Mouse (Mus musculus) stomach, embryonic 15.5 days (tissue): ENCODE measurements around the gene Tmpo. TPM values are rescaled to one million over a fixed set of nuclear protein-coding genes. Genes with fewer than 3 reads are reported as not detected.
"Not testable (repeated sequence)": the region's sequence is repeated elsewhere in the genome, so short reads cannot be mapped to it uniquely, and the experiment has no call there.

Experiments used
- ATAC-seq: fragments of 200-750 bp; cut with Nextera tagmentation; 2 replicates; pipeline ENCODE4 v1.8.0; 2017; ENCODE audit warnings: low read depth, moderate number of reproducible peaks, moderate TSS enrichment; ENCODE audit not compliant: insufficient read depth, low FRiP score
- H3K27ac ChIP-seq: fragments of 300-500 bp; sonication (generic); 2 replicates; pipeline ENCODE4 v1.5.1; 2015; ENCODE audit warnings: mild to moderate bottlenecking, inconsistent platforms
- H3K27me3 ChIP-seq: fragments of 300-500 bp; sonication (generic); replicated peaks from 2 replicates; pipeline ENCODE4 v1.6.1; 2015; ENCODE audit warnings: inconsistent platforms
- H3K36me3 ChIP-seq: fragments of 300-500 bp; sonication (generic); 2 replicates; pipeline ENCODE4 v1.6.1; 2015; ENCODE audit warnings: inconsistent platforms
- H3K4me1 ChIP-seq: fragments of 300-500 bp; sonication (generic); 2 replicates; pipeline ENCODE4 v1.6.1; 2015; ENCODE audit warnings: inconsistent platforms
- H3K4me2 ChIP-seq: fragments of 300-500 bp; sonication (generic); 2 replicates; pipeline ENCODE4 v1.6.1; 2015; ENCODE audit warnings: mild to moderate bottlenecking, inconsistent platforms
- H3K4me3 ChIP-seq: fragments of 300-500 bp; sonication (generic); replicated peaks from 2 replicates; pipeline ENCODE4 v1.5.1; 2015; ENCODE audit warnings: inconsistent platforms
- H3K9ac ChIP-seq: fragments of 300-500 bp; sonication (generic); 2 replicates; pipeline ENCODE4 v1.6.1; 2015; ENCODE audit warnings: inconsistent platforms
- H3K9me3 ChIP-seq: fragments of 300-500 bp; sonication (generic); 2 replicates; pipeline ENCODE4 v1.6.1; 2016; ENCODE audit warnings: inconsistent platforms
- WGBS: fragments of 180-500 bp; shearing (Covaris S2); methylation state at CpG from one replicate; pipeline ENCODE4 v1.1.7; 2015; 5-methylcytosine and 5-hydroxymethylcytosine counted together
- polyA plus RNA-seq: library from polyadenylated mRNA; unstranded; fragments of >200 nt; fragmentation: Nextera tagmentation; extraction: Ambion mirVana; gene quantifications from 2 replicates; pipeline ENCODE4 v1.2.1, GENCODE M21; 2015

The Tmpo gene
- polyA plus RNA-seq, 1 experiment from 2014 or later: 196 TPM

- Histone ChIP-seq H3K27me3 (no peaks in the 10 kb centered on the region), H3K4me1 (no peaks in the 10 kb centered on the region), H3K4me3 (no peak overlapping the region), H3K9ac (no peak overlapping the region), H3K4me2 (no peak overlapping the region), H3K36me3 (no peaks in the 10 kb centered on the region), H3K9me3 (no peaks in the 10 kb centered on the region), H3K27ac (no peak overlapping the region)
- no peak for ATAC-seq
- WGBS: 55% methylated on average over 1 of the region's 1 CpGs
Observed at GRCm38 (mm10) chr10:91199238-91199780, 18.2 kb upstream of the Tmpo start.

DNA sequence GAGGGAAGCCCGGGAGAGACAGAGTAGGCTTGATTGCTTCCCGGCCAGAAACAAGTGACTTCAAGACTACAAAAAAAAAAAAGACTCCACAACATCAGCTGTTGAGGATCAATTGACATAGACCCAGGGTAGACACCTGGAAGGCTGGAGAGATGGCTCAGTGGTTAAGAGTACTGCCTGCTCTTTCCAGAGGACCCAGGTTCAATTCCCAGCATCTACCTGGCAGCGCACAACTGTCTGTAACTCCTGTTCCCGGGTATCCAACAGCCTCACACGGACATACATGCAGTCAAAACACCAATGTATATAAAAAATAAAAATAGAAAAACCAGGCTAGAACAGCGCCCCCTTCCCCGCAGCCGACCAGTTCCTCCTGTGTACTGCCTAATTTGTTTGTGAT lies 16.6 kb upstream of the Tmpo start:
- H3K9ac ChIP-seq: no peak overlapping the region
- no peaks in the 10 kb centered on the region for H3K4me1 ChIP-seq
- H3K4me3 ChIP-seq: no peak overlapping the region
- H3K4me2 ChIP-seq: no peak overlapping the region
- no peaks in the 10 kb centered on the region for H3K36me3 ChIP-seq
- no peak overlapping the region for H3K27ac ChIP-seq
- no peaks in the 10 kb centered on the region for H3K9me3 ChIP-seq
- ATAC-seq: no peak
- WGBS: 92% methylated on average over 8 of the region's 8 CpGs
- no peaks in the 10 kb centered on the region for H3K27me3 ChIP-seq

- no peaks in the 10 kb centered on the region for H3K4me1 ChIP-seq
- 92% methylated on average over 1 of the region's 1 CpGs for WGBS
- ATAC-seq: no peak
- no peak overlapping the region for H3K9ac ChIP-seq
- no peak overlapping the region for H3K4me3 ChIP-seq
- H3K9me3 ChIP-seq: no peaks in the 10 kb centered on the region
- no peak overlapping the region for H3K4me2 ChIP-seq
- H3K27me3 ChIP-seq: no peaks in the 10 kb centered on the region
- no peaks in the 10 kb centered on the region for H3K36me3 ChIP-seq
- no peak overlapping the region for H3K27ac ChIP-seq
Observed at GRCm38 (mm10) chr10:91196778-91197177, 15.7 kb upstream of the Tmpo start.

DNA sequence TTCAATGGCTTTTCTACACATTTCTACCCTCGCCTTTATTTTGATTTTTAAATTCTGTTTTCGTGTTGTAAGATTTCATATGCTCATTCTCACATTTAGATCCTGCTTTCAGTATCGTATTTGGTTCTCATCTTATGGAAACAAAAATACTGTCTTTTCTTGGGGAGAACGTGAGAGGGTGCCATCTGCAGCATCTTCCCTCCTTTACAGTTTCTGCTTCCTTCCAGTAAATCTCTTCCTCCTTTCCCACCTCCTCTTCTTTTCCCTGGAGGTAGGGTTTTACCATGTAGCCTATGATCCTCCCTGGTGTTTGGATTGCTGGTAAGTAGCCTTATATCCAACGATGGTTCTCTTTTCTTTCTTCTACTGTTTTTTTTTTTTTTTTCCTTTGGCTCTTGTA lies 14.6 kb upstream of the Tmpo start:
- no peaks in the 10 kb centered on the region for H3K9me3 ChIP-seq
- ATAC-seq: no peak
- no peaks in the 10 kb centered on the region for H3K27me3 ChIP-seq
- no peak overlapping the region for H3K4me2 ChIP-seq
- H3K9ac ChIP-seq: no peak overlapping the region
- WGBS: 86% methylated on average over 5 of the region's 5 CpGs
- no peak overlapping the region for H3K4me3 ChIP-seq
- H3K27ac ChIP-seq: no peak overlapping the region
- H3K36me3 ChIP-seq: no peaks in the 10 kb centered on the region
- H3K4me1 ChIP-seq: no peaks in the 10 kb centered on the region

DNA sequence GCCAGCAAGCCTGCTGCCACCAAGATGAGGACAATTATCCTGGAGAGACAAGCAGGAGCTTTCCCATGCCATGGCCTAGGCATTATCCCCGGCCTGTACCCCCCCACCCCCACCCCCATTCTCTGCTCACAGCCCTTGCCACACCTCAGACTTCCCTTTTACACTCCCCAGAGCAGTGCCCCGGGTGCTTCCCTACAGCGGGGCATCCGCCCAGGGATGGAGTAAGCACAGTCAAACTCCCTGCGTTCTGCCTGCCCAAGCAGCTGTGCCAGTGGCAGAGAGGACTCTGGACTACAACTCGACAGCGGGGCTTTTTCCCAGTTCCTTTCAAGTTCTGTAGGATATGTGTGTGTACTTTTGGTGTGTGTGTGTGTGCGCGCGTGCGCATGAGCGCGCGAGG lies 14.0 kb upstream of the Tmpo start:
- Histone ChIP-seq H3K27ac (no peak overlapping the region), H3K9me3 (no peaks in the 10 kb centered on the region), H3K27me3 (no peaks in the 10 kb centered on the region), H3K4me3 (no peak overlapping the region), H3K9ac (no peak overlapping the region), H3K4me2 (no peak overlapping the region), H3K36me3 (no peaks in the 10 kb centered on the region), H3K4me1 (no peaks in the 10 kb centered on the region)
- no peak for ATAC-seq
- WGBS: 84% methylated on average over 14 of the region's 14 CpGs

GRCm38 (mm10) chr10:91191851-91192250 lies 10.7 kb upstream of the Tmpo start:
- Histone ChIP-seq H3K4me1 (0 out of 2 replicates have a peak, but pooled peaks cover 2% of the 10 kb centered on the region), H3K4me2 (no peak overlapping the region), H3K9ac (no peak overlapping the region), H3K36me3 (no peaks in the 10 kb centered on the region), H3K4me3 (no peak overlapping the region), H3K27ac (no peak overlapping the region), H3K9me3 (no peaks in the 10 kb centered on the region), H3K27me3 (no peaks in the 10 kb centered on the region)
- 91% methylated on average over 5 of the region's 5 CpGs for WGBS
- no peak for ATAC-seq

GRCm38 (mm10) chr10:91189476-91189875 lies 8.4 kb upstream of the Tmpo start:
- no peak overlapping the region for H3K27ac ChIP-seq
- H3K27me3 ChIP-seq: no peaks in the 10 kb centered on the region
- H3K9me3 ChIP-seq: no peaks in the 10 kb centered on the region
- H3K4me1 ChIP-seq: 0 out of 2 replicates have a peak, but pooled peaks cover 2% of the 10 kb centered on the region
- no peak for ATAC-seq
- H3K4me2 ChIP-seq: no peak overlapping the region
- H3K9ac ChIP-seq: no peak overlapping the region
- WGBS: 91% methylated on average over 6 of the region's 6 CpGs
- H3K36me3 ChIP-seq: no peaks in the 10 kb centered on the region
- no peak overlapping the region for H3K4me3 ChIP-seq

GRCm38 (mm10) chr10:91188684-91189287 lies 7.7 kb upstream of the Tmpo start:
- WGBS: 72% methylated on average over 5 of the region's 5 CpGs
- H3K36me3 ChIP-seq: no peaks in the 10 kb centered on the region
- no peak overlapping the region for H3K9ac ChIP-seq
- peaks cover 4% of the 10 kb centered on the region; the same call in 1 of the 2 replicates for H3K4me1 ChIP-seq
- no peak for ATAC-seq
- no peaks in the 10 kb centered on the region for H3K9me3 ChIP-seq
- no peak overlapping the region for H3K4me3 ChIP-seq
- H3K27ac ChIP-seq: no peak overlapping the region
- no peaks in the 10 kb centered on the region for H3K27me3 ChIP-seq
- H3K4me2 ChIP-seq: no peak overlapping the region

GRCm38 (mm10) chr10:91187872-91188271 lies 6.8 kb upstream of the Tmpo start:
- Histone ChIP-seq H3K27ac (peak overlapping the region; percentile 84), H3K9me3 (no peaks in the 10 kb centered on the region), H3K4me2 (peak overlapping the region; percentile 62), H3K27me3 (no peaks in the 10 kb centered on the region), H3K4me3 (peak overlapping the region; percentile 45), H3K36me3 (no peaks in the 10 kb centered on the region), H3K9ac (peak overlapping the region; percentile 33; the same call in 1 of the 2 replicates), H3K4me1 (peaks cover 12% of the 10 kb centered on the region; the same call in 1 of the 2 replicates)
- ATAC-seq: no peak
- under 1% methylated on average over 15 of the region's 15 CpGs for WGBS

DNA sequence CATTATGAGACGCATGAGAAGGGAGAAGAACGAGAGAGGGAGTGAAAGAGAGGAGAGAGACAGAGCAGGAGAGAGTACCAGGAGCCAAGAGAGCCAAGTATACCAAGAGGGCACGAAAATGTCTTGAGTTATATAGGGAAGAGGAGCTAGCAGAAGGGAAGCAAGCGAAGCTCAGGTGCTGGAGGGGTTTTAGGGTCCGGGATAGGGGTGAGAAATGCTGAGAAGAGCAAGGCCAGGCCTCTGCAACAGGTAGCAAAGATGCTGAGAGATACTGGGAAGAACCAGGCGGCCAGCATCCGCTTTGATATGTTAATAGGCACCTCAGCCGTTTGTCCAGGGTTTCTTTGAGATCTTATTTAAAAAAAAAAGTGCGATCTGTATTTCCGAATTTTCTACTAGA lies 6.2 kb upstream of the Tmpo start:
- H3K27me3 ChIP-seq: no peaks in the 10 kb centered on the region
- H3K4me2 ChIP-seq: peak overlapping the region; percentile 62
- H3K27ac ChIP-seq: peak overlapping the region; percentile 84; the same call in 1 of the 2 replicates
- H3K9ac ChIP-seq: peak overlapping the region; percentile 33; the same call in 1 of the 2 replicates
- no peaks in the 10 kb centered on the region for H3K9me3 ChIP-seq
- 30% methylated on average over 10 of the region's 10 CpGs for WGBS
- ATAC-seq: no peak
- peak overlapping the region; percentile 45 for H3K4me3 ChIP-seq
- peaks cover 15% of the 10 kb centered on the region; the same call in 1 of the 2 replicates for H3K4me1 ChIP-seq
- H3K36me3 ChIP-seq: no peaks in the 10 kb centered on the region

- no peak for ATAC-seq
- Histone ChIP-seq H3K4me1 (peaks cover 15% of the 10 kb centered on the region; the same call in 1 of the 2 replicates), H3K4me2 (no peak overlapping the region), H3K36me3 (no peaks in the 10 kb centered on the region), H3K9ac (no peak overlapping the region), H3K4me3 (no peak overlapping the region), H3K9me3 (no peaks in the 10 kb centered on the region), H3K27ac (no peak overlapping the region), H3K27me3 (no peaks in the 10 kb centered on the region)
- WGBS: 85% methylated on average over 2 of the region's 2 CpGs
Observed at GRCm38 (mm10) chr10:91185721-91186120, 4.6 kb upstream of the Tmpo start.

DNA sequence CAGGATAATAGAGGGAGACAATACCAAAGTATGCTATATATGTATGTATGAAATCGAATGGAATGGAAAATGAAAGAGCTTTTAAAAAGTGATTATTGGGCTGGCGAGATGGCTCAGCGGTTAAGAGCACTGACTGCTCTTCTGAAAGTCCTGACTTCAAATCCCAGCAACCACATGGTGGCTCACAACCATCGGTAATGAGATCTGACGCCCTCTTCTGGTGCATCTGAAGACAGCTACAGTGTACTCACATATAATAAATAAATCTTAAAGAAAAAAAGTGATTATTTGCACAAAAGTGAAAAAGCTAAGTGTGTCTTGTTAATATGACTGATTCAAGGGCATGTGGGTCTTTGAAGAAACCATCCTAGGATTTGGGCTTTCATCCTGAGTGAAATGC lies 3.8 kb upstream of the Tmpo start:
- not testable (repeated sequence) for H3K36me3 ChIP-seq, H3K9me3 ChIP-seq, H3K4me2 ChIP-seq, H3K27me3 ChIP-seq, ATAC-seq, H3K4me3 ChIP-seq, H3K9ac ChIP-seq, H3K27ac ChIP-seq
- 69% methylated on average over 5 of the region's 5 CpGs for WGBS
- H3K4me1 ChIP-seq: peaks cover 16% of the 10 kb centered on the region; the same call in 1 of the 2 replicates
